Mouse (Mus musculus): ENCODE results near the gene Sox21.

The Sox21 gene

GRCm38 (mm10) chr14:118236886-118237289, at the start of gene Sox21:
Gene Sox21 (minus strand): TSS chr14:118237030.
- no peak for DNase-seq (ENCODE audit: low spot score in 2 of 2)

- DNase-seq (ENCODE audit: low spot score in 2 of 2) = no peak
Measured at GRCm38 (mm10) chr14:118286096-118286495, 49.3 kb upstream of the Sox21 start.

GRCm38 (mm10) chr14:118282917-118283316, 46.1 kb upstream of the Sox21 start:
- no peak for DNase-seq (ENCODE audit: low spot score in 2 of 2)

- DNase-seq (ENCODE audit: low spot score in 2 of 2) = no peak
Measured at GRCm38 (mm10) chr14:118282272-118282671, 45.4 kb upstream of the Sox21 start.

- DNase-seq (ENCODE audit: low spot score in 2 of 2) = no peak
Measured at GRCm38 (mm10) chr14:118277704-118278498, 41.1 kb upstream of the Sox21 start.

- no peak for DNase-seq (ENCODE audit: low spot score in 2 of 2)
Measured at GRCm38 (mm10) chr14:118272594-118273555, 36.0 kb upstream of the Sox21 start.

GRCm38 (mm10) chr14:118268849-118269248, 32.0 kb upstream of the Sox21 start:
- DNase-seq (ENCODE audit: low spot score in 2 of 2) = no peak

- DNase-seq (ENCODE audit: low spot score in 2 of 2) = no peak
Measured at GRCm38 (mm10) chr14:118266660-118267059, 29.8 kb upstream of the Sox21 start, which contains the start of gene Gm9376. Gene Gm9376 (plus strand): TSS chr14:118266960.

- DNase-seq (ENCODE audit: low spot score in 2 of 2) = no peak
Measured at GRCm38 (mm10) chr14:118253381-118253780, 16.6 kb upstream of the Sox21 start.

GRCm38 (mm10) chr14:118241416-118241815, 4.6 kb upstream of the Sox21 start:
- DNase-seq (ENCODE audit: low spot score in 2 of 2) = no peak

- DNase-seq (ENCODE audit: low spot score in 2 of 2) = no peak
Measured at GRCm38 (mm10) chr14:118239351-118239750, 2.5 kb upstream of the Sox21 start.

- no peak for DNase-seq (ENCODE audit: low spot score in 2 of 2)
Measured at GRCm38 (mm10) chr14:118237786-118238185, 956 bp upstream of the Sox21 start.

- no peak for DNase-seq (ENCODE audit: low spot score in 2 of 2)
Measured at GRCm38 (mm10) chr14:118235973-118236885, 601 bp downstream of the Sox21 start.

GRCm38 (mm10) chr14:118235361-118235972, 1.4 kb downstream of the Sox21 start:
- no peak for DNase-seq (ENCODE audit: low spot score in 2 of 2)

- DNase-seq (ENCODE audit: low spot score in 2 of 2) = no peak
Measured at GRCm38 (mm10) chr14:118234541-118235210, 2.2 kb downstream of the Sox21 start.

GRCm38 (mm10) chr14:118233786-118234540, 2.9 kb downstream of the Sox21 start:
- no peak for DNase-seq (ENCODE audit: low spot score in 2 of 2)

GRCm38 (mm10) chr14:118232381-118232970, 4.4 kb downstream of the Sox21 start:
- no peak for DNase-seq (ENCODE audit: low spot score in 2 of 2)

GRCm38 (mm10) chr14:118226471-118227155, 10.2 kb downstream of the Sox21 start:
- no peak for DNase-seq (ENCODE audit: low spot score in 2 of 2)

- DNase-seq (ENCODE audit: low spot score in 2 of 2) = no peak
Measured at GRCm38 (mm10) chr14:118225911-118226310, 10.9 kb downstream of the Sox21 start.
